Mouse (Mus musculus) hindbrain, embryonic 14.5 days (tissue): Measurements from ENCODE around the gene Gm21972. TPM values are rescaled to one million over a fixed set of nuclear protein-coding genes. Genes with fewer than 3 reads are reported as not detected.

Experiments
- ATAC-seq: fragments of 200-750 bp; cut with Nextera tagmentation; 2 replicates; pipeline ENCODE4 v1.8.0; 2017; ENCODE audit warnings: moderate number of reproducible peaks, mild to moderate bottlenecking, moderate TSS enrichment, moderate library complexity; ENCODE audit not compliant: low FRiP score
- DNase-seq: peaks from one replicate; pipeline ENCODE4 v3.0.0-alpha.2; 2015; ENCODE audit warnings: low spot score
- H3K27ac ChIP-seq: fragments of 300-500 bp; sonication (generic); 2 replicates; pipeline ENCODE4 v1.5.1; 2014; ENCODE audit warnings: mild to moderate bottlenecking, moderate library complexity
- H3K27me3 ChIP-seq: fragments of 300-500 bp; sonication (generic); 2 replicates; pipeline ENCODE4 v1.6.1; 2014; ENCODE audit warnings: mild to moderate bottlenecking, low read length, mixed read lengths; ENCODE audit not compliant: control insufficient read depth, insufficient read depth
- H3K36me3 ChIP-seq: fragments of 300-500 bp; sonication (generic); replicated peaks from 2 replicates; pipeline ENCODE4 v1.6.1; 2014; ENCODE audit not compliant: control insufficient read depth, insufficient read depth
- H3K4me1 ChIP-seq: fragments of 300-500 bp; sonication (generic); replicated peaks from 2 replicates; pipeline ENCODE4 v1.6.1; 2014; ENCODE audit warnings: antibody characterized with exemption, low read length, mixed read lengths; ENCODE audit not compliant: control insufficient read depth, insufficient read depth
- H3K4me2 ChIP-seq: fragments of 300-500 bp; sonication (generic); replicated peaks from 2 replicates; pipeline ENCODE4 v1.6.1; 2014; ENCODE audit warnings: mild to moderate bottlenecking, moderate library complexity
- H3K4me3 ChIP-seq: fragments of 300-500 bp; sonication (generic); replicated peaks from 2 replicates; pipeline ENCODE4 v1.5.1; 2014; ENCODE audit warnings: mild to moderate bottlenecking, low read length
- H3K9ac ChIP-seq: fragments of 300-500 bp; sonication (generic); 2 replicates; pipeline ENCODE4 v1.6.1; 2014
- H3K9me3 ChIP-seq: fragments of 300-500 bp; sonication (generic); 2 replicates; pipeline ENCODE4 v1.6.1; 2016; ENCODE audit warnings: low read length; ENCODE audit not compliant: control insufficient read depth
- WGBS: fragments of 180-500 bp; shearing (Covaris S2); extraction: QIAGEN DNeasy Blood & Tissue Kit; methylation state at CpG from one replicate; pipeline ENCODE4 v1.1.7; 2014; 5-methylcytosine and 5-hydroxymethylcytosine counted together
- polyA plus RNA-seq: library from polyadenylated mRNA; unstranded; fragments of >200 nt; fragmentation: Nextera tagmentation; extraction: Ambion mirVana; gene quantifications from 2 replicates; pipeline ENCODE4 v1.2.1, GENCODE M21; 2014

The Gm21972 gene
- polyA plus RNA-seq, 1 experiment from 2014 or later: 0.90 TPM

DNA sequence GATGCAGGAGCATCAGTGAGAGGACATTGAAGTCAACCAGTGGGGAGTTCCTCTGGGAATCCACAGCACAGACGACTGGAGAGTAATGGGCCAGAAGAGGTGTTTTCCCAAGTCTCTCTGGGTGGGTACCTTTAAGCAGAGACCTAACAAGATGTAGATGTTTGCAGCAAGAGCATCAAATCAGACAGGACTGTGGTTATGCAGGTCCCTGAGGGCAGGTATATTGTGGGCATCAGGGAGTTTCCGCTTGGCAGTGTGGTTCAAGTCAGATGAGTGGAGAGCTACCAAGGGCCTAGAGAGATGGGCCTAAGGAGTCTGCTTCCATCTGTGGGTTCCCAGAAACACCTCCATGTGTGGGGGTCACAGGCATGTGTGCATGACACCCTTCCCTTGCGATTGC, 22.6 kb downstream of the Gm21972 start:
- Histone ChIP-seq H3K4me1 (peaks cover 12% of the 10 kb centered on the region), H3K4me2 (no peak overlapping the region), H3K27ac (no peak overlapping the region), H3K9ac (no peak overlapping the region), H3K9me3 (no peaks in the 10 kb centered on the region), H3K27me3 (no peaks in the 10 kb centered on the region), H3K36me3 (peaks cover 34% of the 10 kb centered on the region), H3K4me3 (no peak overlapping the region)
- DNase-seq (no peak), ATAC-seq (no peak)
- 88% methylated on average over 3 of the region's 3 CpGs for WGBS

DNA sequence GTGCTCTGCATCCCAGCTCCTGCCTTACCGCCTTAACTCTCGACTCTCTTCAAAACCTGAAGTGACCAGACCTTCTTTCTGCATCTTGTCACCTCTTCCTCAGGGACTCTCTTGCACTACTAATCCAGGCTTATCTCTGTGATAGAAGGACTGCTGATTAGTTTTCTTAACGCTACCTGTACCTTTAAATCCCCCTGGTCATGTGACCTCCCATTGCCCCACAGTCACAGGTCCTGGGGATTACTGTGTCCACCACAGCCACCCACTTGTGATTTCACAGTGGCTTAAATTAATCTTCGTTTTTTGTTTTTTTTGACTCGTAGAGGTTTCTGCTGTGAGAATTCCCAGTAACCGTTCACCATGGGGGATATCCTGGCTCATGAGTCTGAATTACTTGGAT, 23.2 kb downstream of the Gm21972 start:
- Histone ChIP-seq H3K27me3 (no peaks in the 10 kb centered on the region), H3K4me3 (no peak overlapping the region), H3K4me1 (peaks cover 12% of the 10 kb centered on the region), H3K4me2 (no peak overlapping the region), H3K36me3 (peaks cover 40% of the 10 kb centered on the region), H3K27ac (no peak overlapping the region), H3K9me3 (no peaks in the 10 kb centered on the region), H3K9ac (no peak overlapping the region)
- ATAC-seq (no peak), DNase-seq (no peak)
- 87% methylated on average over 6 of the region's 6 CpGs for WGBS

DNA sequence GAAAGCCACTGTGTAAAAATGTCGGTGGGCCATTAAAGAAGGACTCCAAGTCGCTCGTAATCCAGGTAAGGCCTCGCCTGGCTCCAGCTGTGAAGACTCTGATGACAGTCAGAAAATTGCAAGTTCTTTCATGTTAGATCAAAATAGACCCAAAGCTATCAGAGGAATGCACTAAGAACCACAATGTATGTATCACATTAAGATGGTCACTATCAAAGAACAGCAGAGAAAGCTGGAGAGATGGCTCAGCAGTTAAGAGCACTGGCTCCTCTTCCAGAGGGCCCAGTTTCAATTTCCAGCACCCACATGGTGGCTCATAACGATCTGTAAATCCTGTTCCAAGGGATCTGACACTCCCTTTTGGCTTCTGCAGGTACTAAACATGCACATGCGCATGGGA, 26.6 kb downstream of the Gm21972 start:
- 94% methylated on average over 6 of the region's 6 CpGs for WGBS
- no peak overlapping the region for H3K4me2 ChIP-seq
- H3K9me3 ChIP-seq: no peaks in the 10 kb centered on the region
- no peaks in the 10 kb centered on the region for H3K27me3 ChIP-seq
- DNase-seq (no peak), ATAC-seq (no peak)
- no peak overlapping the region for H3K9ac ChIP-seq
- no peak overlapping the region for H3K4me3 ChIP-seq
- no peak overlapping the region for H3K27ac ChIP-seq
- H3K4me1 ChIP-seq: peaks cover 5% of the 10 kb centered on the region
- peaks cover 70% of the 10 kb centered on the region for H3K36me3 ChIP-seq

DNA sequence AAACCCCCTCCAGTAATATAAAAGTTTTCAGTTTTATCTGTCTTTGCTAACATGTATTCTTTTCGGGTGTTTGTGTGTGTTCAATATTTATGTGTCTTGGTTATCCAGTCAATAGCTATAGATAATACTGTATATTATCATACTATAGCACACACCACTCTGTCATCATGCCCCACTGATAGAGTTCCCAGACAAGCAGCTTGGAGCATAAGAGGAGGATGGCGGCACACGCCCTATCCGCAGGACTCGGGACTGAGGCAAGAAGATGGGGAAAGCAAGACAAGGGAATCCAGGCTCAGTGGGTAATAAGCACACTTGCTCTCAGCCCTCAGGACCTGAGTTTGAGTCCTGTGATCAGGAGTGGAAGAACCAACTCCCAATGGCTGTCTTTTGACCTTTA, 27.0 kb downstream of the Gm21972 start:
- no peak overlapping the region for H3K4me2 ChIP-seq
- H3K27me3 ChIP-seq: no peaks in the 10 kb centered on the region
- H3K9me3 ChIP-seq: no peaks in the 10 kb centered on the region
- ATAC-seq (no peak), DNase-seq (no peak)
- no peak overlapping the region for H3K4me3 ChIP-seq
- peaks cover under 1% of the 10 kb centered on the region for H3K4me1 ChIP-seq
- WGBS: 95% methylated on average over 5 of the region's 5 CpGs
- H3K27ac ChIP-seq: no peak overlapping the region
- peaks cover 74% of the 10 kb centered on the region for H3K36me3 ChIP-seq
- H3K9ac ChIP-seq: no peak overlapping the region

DNA sequence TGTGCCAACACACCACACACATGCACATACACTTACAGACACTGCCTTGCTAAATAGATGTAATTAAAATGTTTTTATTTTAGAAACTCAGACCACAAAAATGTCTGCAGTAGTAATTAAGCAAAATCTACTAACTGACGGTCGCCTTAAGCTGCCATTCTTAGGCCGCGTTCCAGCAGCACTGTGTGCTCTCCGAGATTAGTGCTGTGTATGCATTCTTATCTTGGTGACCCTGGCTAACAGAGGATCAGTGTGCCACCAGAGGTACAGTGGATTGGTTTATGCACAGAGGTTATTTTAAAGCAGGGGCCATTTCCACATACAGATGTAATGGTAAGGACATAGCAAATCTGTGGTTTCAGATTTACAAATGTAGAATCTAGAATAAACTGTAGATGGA, 27.6 kb downstream of the Gm21972 start:
- Histone ChIP-seq H3K36me3 (peaks cover 80% of the 10 kb centered on the region), H3K9ac (no peak overlapping the region), H3K27me3 (no peaks in the 10 kb centered on the region), H3K27ac (no peak overlapping the region), H3K4me3 (no peak overlapping the region), H3K4me2 (no peak overlapping the region), H3K9me3 (no peaks in the 10 kb centered on the region), H3K4me1 (no peaks in the 10 kb centered on the region; the same call in 1 of the 2 replicates)
- 92% methylated on average over 5 of the region's 5 CpGs for WGBS
- ATAC-seq (no peak), DNase-seq (no peak)

DNA sequence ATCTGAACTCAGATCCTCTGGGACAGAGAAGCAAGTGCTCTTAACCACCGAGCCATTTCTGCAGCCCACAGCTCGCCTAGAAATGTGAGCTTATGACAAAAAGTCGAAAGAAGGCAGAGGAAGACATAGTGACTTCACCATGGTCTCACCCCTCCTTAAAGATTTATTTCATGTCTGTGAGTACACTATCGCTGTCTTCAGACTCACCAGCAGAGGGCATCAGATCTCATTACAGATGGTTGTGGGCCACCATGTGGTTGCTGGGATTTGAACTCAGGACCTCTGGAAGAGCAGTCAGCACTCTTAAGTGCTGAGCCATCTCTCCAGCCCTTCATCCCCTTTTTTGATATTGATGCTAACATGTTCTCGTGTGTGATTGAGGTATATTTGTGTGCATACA, 41.2 kb downstream of the Gm21972 start:
- H3K36me3 ChIP-seq: peaks cover 91% of the 10 kb centered on the region
- H3K27ac ChIP-seq: no peak overlapping the region
- no peak for DNase-seq
- ATAC-seq: no peak
- no peak overlapping the region for H3K4me2 ChIP-seq
- no peaks in the 10 kb centered on the region for H3K27me3 ChIP-seq
- no peak overlapping the region for H3K4me3 ChIP-seq
- 97% methylated on average over 5 of the region's 5 CpGs for WGBS
- H3K9ac ChIP-seq: no peak overlapping the region
- H3K9me3 ChIP-seq: no peaks in the 10 kb centered on the region
- H3K4me1 ChIP-seq: no peaks in the 10 kb centered on the region

DNA sequence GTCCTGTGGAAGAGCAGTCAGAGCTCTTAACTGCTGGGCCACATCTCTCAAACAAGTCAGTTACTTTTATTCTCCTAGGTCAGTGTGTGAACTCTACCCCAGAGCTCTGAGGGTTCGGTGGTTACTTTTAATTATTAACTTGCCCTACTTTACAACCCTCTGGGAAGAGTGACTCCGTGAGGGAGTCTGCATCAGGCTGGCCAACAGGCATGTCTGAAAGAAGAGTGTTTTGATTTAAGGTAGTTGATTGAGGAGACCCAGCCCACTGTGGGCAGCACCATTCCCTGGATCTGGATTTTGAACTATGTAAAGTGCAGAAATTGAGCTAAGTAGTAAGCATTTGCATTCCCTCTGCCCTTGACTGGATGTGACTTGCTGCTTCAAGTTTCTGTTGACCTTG, 42.6 kb downstream of the Gm21972 start:
- no peak for ATAC-seq
- H3K27me3 ChIP-seq: no peaks in the 10 kb centered on the region
- no peaks in the 10 kb centered on the region for H3K4me1 ChIP-seq
- no peak overlapping the region for H3K9ac ChIP-seq
- no peak overlapping the region for H3K4me2 ChIP-seq
- no peak overlapping the region for H3K27ac ChIP-seq
- H3K4me3 ChIP-seq: no peak overlapping the region
- WGBS: 62% methylated on average over 2 of the region's 2 CpGs
- no peak for DNase-seq
- H3K36me3 ChIP-seq: peaks cover 84% of the 10 kb centered on the region
- no peaks in the 10 kb centered on the region for H3K9me3 ChIP-seq

DNA sequence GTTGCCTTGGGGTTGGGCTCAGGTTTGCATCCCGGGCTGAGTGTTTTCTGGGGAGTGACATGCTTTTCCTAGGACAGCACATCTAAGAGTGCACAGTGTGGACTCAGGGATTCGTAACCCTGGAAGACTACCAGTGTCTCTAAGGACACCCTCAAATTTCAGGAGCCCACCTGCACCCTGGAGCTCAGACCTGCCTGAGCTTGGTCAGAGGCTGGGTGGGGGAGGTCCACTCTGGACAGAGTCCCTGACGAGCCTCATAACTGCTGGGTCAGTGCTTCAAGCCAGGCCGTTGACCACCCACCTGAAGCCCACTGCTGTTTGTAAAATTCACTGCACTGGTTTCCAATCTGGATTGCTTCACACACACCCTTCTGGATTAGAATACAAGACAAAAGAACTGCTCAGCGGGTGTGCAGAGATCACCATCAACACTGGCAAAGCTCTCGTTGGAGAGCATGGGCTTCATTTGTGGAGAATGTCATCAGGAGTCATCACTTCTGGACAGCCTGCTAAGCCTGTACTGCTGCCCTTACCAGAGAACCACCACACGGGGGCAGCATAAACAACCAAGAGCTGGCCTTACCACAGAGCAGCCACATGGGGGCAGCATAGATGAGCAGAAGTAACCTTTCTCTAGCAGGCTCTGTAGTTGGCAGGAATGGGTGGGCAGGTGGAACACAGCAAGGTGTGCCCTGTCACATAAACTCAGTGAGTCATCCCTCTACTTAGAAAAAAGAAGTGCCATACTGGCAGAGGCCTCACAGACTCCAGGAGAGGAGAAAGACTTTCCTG, 45.2 kb downstream of the Gm21972 start:
- H3K36me3 ChIP-seq: peaks cover 73% of the 10 kb centered on the region
- 46% methylated on average over 7 of the region's 7 CpGs for WGBS
- H3K4me3 ChIP-seq: no peak overlapping the region

DNA sequence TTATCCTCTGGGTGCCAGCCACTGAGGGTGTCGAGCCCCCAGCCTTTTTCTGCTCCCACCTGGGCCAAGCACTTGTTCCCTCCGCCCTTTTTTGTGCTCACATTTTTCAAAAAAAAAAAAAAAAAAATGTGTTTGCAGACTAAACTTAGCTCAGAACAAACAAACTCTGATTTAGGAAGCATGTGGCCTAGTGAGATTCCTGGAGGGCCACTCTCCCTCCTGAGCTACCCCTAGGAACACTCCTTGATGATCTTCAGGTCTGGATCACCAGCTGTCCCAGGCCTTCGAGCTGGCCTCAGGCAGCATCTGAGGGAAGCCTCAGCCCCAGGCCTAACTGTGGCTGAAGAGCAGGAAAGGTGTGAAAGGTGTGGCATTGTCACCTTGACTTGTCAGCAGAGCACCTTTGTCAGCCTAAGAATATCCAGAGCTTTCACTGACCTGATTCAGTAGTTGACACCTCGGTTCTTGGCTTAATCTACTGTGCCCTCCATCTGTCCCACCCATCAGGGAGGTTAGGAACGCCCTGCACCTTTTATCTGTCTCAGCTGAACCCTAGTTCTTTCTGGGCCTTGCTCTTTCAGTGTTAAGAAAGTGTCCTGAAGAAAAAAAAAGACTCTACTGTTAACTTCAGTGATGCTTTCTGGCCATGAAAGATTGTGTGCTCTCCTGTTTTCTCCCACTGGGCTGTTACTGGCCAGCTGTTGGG, 48.7 kb downstream of the Gm21972 start:
- WGBS: 91% methylated on average over 5 of the region's 5 CpGs
- no peak overlapping the region for H3K4me3 ChIP-seq
- H3K36me3 ChIP-seq: peaks cover 45% of the 10 kb centered on the region
- no peak for DNase-seq
- H3K27me3 ChIP-seq: no peaks in the 10 kb centered on the region
- H3K9ac ChIP-seq: no peak overlapping the region
- ATAC-seq: no peak
- H3K27ac ChIP-seq: no peak overlapping the region
- no peaks in the 10 kb centered on the region for H3K4me1 ChIP-seq
- H3K4me2 ChIP-seq: no peak overlapping the region
- no peaks in the 10 kb centered on the region for H3K9me3 ChIP-seq

More for the DNA sequence above, 45.2 kb downstream of the Gm21972 start:
- Histone ChIP-seq H3K27ac (no peak overlapping the region), H3K4me1 (no peaks in the 10 kb centered on the region), H3K27me3 (no peaks in the 10 kb centered on the region), H3K4me2 (no peak overlapping the region), H3K9ac (no peak overlapping the region), H3K9me3 (no peaks in the 10 kb centered on the region)
- ATAC-seq: peak; percentile 58; the same call in 1 of the 2 replicates
- peak; percentile 85 for DNase-seq
